In genomic region chr7:98904659-98905362, GRCm38 (mm10) we compare ENCODE assay signal across 9 mouse cellular contexts.
DNase-seq lines count a peak whose midpoint lies in the region; ATAC-seq and TF ChIP-seq lines count a peak whose summit lies in the region.
"Had no signal": no experiment of that assay in that cellular context is flagged by ENCODE, and none has a peak within 500 bp of the region (broad histone marks: within the 10 kb centered on the region; RNA-seq: fewer than 3 reads in every experiment).

No protein-coding gene starts in this region.

- no peaks in the 10 kb centered on the region for H3K9me3 ChIP-seq in intestine, embryonic 14.5 days (ENCODE audit: control insufficient read depth, low read length)
- H3K9me3 ChIP-seq in intestine, postnatal 0 days (ENCODE audit: control insufficient read depth) = no peaks in the 10 kb centered on the region

- no peak overlapping the region for H3K27ac ChIP-seq in intestine, embryonic 14.5 days (ENCODE audit: low read depth)
- H3K27ac ChIP-seq in intestine, postnatal 0 days (ENCODE audit: low read depth, low read length) = no peak overlapping the region

- no peak overlapping the region for H3K9ac ChIP-seq in intestine, embryonic 14.5 days (ENCODE audit: low read length)
- no peak overlapping the region for H3K9ac ChIP-seq in intestine, postnatal 0 days (ENCODE audit: low read depth, low read length)

- ATAC-seq in intestine, embryonic 14.5 days (replicated peaks; ENCODE audit: low FRiP score, low TSS enrichment, low read depth) = 0 out of 2 replicates have a peak, but pooled peaks have one; percentile 17
- ATAC-seq in intestine, postnatal 0 days = no peak
- ATAC-seq in megakaryocyte, adult 5-6 weeks (ENCODE audit: poor library complexity, severe bottlenecking) = no peak

- no peaks in the 10 kb centered on the region for H3K36me3 ChIP-seq in intestine, embryonic 14.5 days (ENCODE audit: control insufficient read depth, insufficient read depth, low read length)
- H3K36me3 ChIP-seq in intestine, postnatal 0 days (ENCODE audit: control insufficient read depth, insufficient read depth) = peaks cover 3% of the 10 kb centered on the region; the same call in 1 of the 2 replicates

- intact Hi-C loops in left cerebral cortex, postnatal 14 days (cut with DNase I) = no loop called here

- H3K27me3 ChIP-seq in intestine, embryonic 14.5 days (replicated peaks; ENCODE audit: control insufficient read depth, insufficient read depth, low read length) = no peaks in the 10 kb centered on the region
- H3K27me3 ChIP-seq in intestine, postnatal 0 days (replicated peaks; ENCODE audit: control insufficient read depth, insufficient read depth, low read length) = no peaks in the 10 kb centered on the region

- no peak for DNase-seq in intestine, embryonic 14.5 days (ENCODE audit: low spot score)
- peak; percentile 22 for DNase-seq in 3T3-L1 (ENCODE audit: low read depth, low spot score)
- peak; percentile 43 to 70 for DNase-seq in adrenal gland, postnatal 36 days
- DNase-seq in kidney, postnatal 14 days = peak; percentile 74
- DNase-seq in layer of hippocampus, adult 11-12 months (ENCODE audit: low spot score) = no peak
- no peak for DNase-seq in left cerebral cortex, postnatal 14 days (ENCODE audit: low spot score in 2 of 2)
- DNase-seq: cerebellum, adult 9-11 months had no signal

- TF ChIP-seq CTCF in intestine, postnatal 0 days (IDR thresholded peaks at IDR 0.05; ENCODE audit: low read depth) = no peak

- no peak overlapping the region for H3K4me3 ChIP-seq in intestine, embryonic 14.5 days (ENCODE audit: low read depth, low read length)
- H3K4me3 ChIP-seq in intestine, postnatal 0 days (ENCODE audit: low read depth, low read length) = no peak overlapping the region

- WGBS in intestine, embryonic 14.5 days = 45% methylated on average over 21 of the region's 21 CpGs
- WGBS in intestine, postnatal 0 days = 65% methylated on average over 21 of the region's 21 CpGs

- no peak overlapping the region for H3K4me2 ChIP-seq in intestine, embryonic 14.5 days (ENCODE audit: low read length)
- no peak overlapping the region for H3K4me2 ChIP-seq in intestine, postnatal 0 days (replicated peaks; ENCODE audit: low read depth)

- H3K4me1 ChIP-seq in intestine, embryonic 14.5 days (replicated peaks; ENCODE audit: control insufficient read depth, insufficient read depth, low read length) = peaks cover 34% of the 10 kb centered on the region
- no peaks in the 10 kb centered on the region for H3K4me1 ChIP-seq in intestine, postnatal 0 days (replicated peaks; ENCODE audit: control insufficient read depth, insufficient read depth, low read length)

Comparison
In these comparisons a context has a peak if more than half of its experiments do, and no peak if none do; other contexts are left out.
1. DNase-seq: peak in 3T3-L1 (single experiment), adrenal gland, postnatal 36 days (2 of 2) and kidney, postnatal 14 days (single experiment); none in intestine, embryonic 14.5 days (single experiment), layer of hippocampus, adult 11-12 months (single experiment) and left cerebral cortex, postnatal 14 days (0 of 2).